Mouse (Mus musculus) embryonic fibroblast, embryonic 13.5 days (primary cell): ENCODE results near the gene Il4i1.

Source experiments
- CTCF ChIP-seq: IDR thresholded peaks from 2 replicates; pipeline ENCODE4 v1.5.1; 2011; ENCODE audit warnings: mild to moderate bottlenecking, control low read depth, low read length, moderate library complexity, borderline replicate concordance; ENCODE audit not compliant: insufficient read depth
- POLR2A ChIP-seq: IDR thresholded peaks from 2 replicates; pipeline ENCODE4 v1.6.1; 2011; ENCODE audit warnings: low read depth, mild to moderate bottlenecking, control low read depth, low read length, moderate library complexity

- TF ChIP-seq POLR2A, result no peak
- TF ChIP-seq CTCF, result no peak
Observed at GRCm38 (mm10) chr7:44839491-44840191, 23.5 kb downstream of the Il4i1 start.
